Mouse (Mus musculus) hindbrain, embryonic 13.5 days (tissue): Measurements from ENCODE around the gene Tbc1d16. TPM values are rescaled to one million over a fixed set of nuclear protein-coding genes. Genes with fewer than 3 reads are reported as not detected.

Source experiments
- ATAC-seq: fragments of 200-750 bp; cut with Nextera tagmentation; 2 replicates; pipeline ENCODE4 v1.8.0; 2017; ENCODE audit warnings: moderate TSS enrichment; ENCODE audit not compliant: low FRiP score
- H3K27ac ChIP-seq: fragments of 300-500 bp; sonication (generic); 2 replicates; pipeline ENCODE4 v1.5.1; 2015; ENCODE audit warnings: inconsistent platforms, mild to moderate bottlenecking, moderate library complexity
- H3K27me3 ChIP-seq: fragments of 300-500 bp; sonication (generic); 2 replicates; pipeline ENCODE4 v1.6.1; 2015; ENCODE audit warnings: mild to moderate bottlenecking, inconsistent platforms
- H3K36me3 ChIP-seq: fragments of 300-500 bp; sonication (generic); 2 replicates; pipeline ENCODE4 v1.6.1; 2015; ENCODE audit warnings: mild to moderate bottlenecking, inconsistent platforms
- H3K4me1 ChIP-seq: fragments of 300-500 bp; sonication (generic); replicated peaks from 2 replicates; pipeline ENCODE4 v1.6.1; 2015; ENCODE audit warnings: inconsistent platforms
- H3K4me2 ChIP-seq: fragments of 300-500 bp; sonication (generic); 2 replicates; pipeline ENCODE4 v1.6.1; 2015; ENCODE audit warnings: inconsistent platforms, mild to moderate bottlenecking, moderate library complexity
- H3K4me3 ChIP-seq: fragments of 300-500 bp; sonication (generic); 2 replicates; pipeline ENCODE4 v1.5.1; 2015; ENCODE audit warnings: mild to moderate bottlenecking, inconsistent platforms
- H3K9ac ChIP-seq: fragments of 300-500 bp; sonication (generic); 2 replicates; pipeline ENCODE4 v1.6.1; 2015; ENCODE audit warnings: mild to moderate bottlenecking, inconsistent platforms
- H3K9me3 ChIP-seq: fragments of 300-500 bp; sonication (generic); 2 replicates; pipeline ENCODE4 v1.6.1; 2016; ENCODE audit warnings: inconsistent platforms
- WGBS: fragments of 180-500 bp; shearing (Covaris S2); methylation state at CpG from one replicate; pipeline ENCODE4 v1.1.7; 2015; 5-methylcytosine and 5-hydroxymethylcytosine counted together
- polyA plus RNA-seq: library from polyadenylated mRNA; unstranded; fragments of >200 nt; fragmentation: Nextera tagmentation; extraction: Ambion mirVana; gene quantifications from 2 replicates; pipeline ENCODE4 v1.2.1, GENCODE M21; 2015

Tbc1d16 gene
- polyA plus RNA-seq, 1 experiment from 2014 or later: 57.4 TPM

DNA sequence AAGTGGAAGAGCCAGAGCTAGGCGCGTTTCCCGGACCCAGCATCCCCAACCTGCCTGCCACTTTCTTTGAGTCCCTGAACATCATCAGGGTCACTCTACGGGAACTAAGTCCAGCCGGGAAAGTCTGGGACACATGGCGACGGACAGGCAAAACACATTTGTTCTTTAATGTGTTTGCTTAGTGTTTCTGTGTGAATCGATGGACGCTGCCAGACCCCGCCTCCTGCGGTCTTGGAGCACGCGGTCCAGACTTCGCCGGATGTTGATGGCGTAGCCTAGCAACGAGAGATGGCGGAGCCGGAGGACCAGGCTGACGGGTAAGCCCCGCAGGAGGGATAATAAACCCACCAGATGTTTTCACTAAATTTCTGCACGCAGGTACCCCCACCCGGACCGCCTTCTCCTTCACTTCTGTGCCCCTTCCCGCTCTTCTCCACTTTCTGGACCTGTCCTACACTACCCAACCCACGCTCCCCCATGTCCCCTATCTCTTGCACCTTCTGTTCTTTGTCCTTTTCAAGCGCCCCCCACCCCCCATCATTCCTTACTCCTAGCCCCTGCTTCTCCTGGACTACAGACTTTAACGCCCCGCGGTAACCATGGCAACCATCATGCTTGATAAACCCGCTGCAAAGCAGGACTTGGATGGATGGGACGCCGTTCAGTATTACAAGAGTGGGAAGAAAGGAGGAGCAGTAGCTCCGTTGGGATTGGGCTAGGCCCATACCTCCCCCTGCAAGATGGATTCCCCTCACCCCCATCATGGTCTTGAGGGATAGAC is 737 bp upstream of the Tbc1d16 start:
- Histone ChIP-seq H3K9me3 (no peaks in the 10 kb centered on the region), H3K27me3 (no peaks in the 10 kb centered on the region), H3K4me3 (peak overlapping the region; percentile 80), H3K27ac (peak overlapping the region; percentile 92), H3K36me3 (peaks cover 16% of the 10 kb centered on the region), H3K9ac (peak overlapping the region; percentile 93), H3K4me1 (peaks cover 68% of the 10 kb centered on the region), H3K4me2 (peak overlapping the region; percentile 99)
- peak; percentile 89 for ATAC-seq
- whole genome bisulfite sequencing: 1% methylated on average over 34 of the region's 34 CpGs

DNA sequence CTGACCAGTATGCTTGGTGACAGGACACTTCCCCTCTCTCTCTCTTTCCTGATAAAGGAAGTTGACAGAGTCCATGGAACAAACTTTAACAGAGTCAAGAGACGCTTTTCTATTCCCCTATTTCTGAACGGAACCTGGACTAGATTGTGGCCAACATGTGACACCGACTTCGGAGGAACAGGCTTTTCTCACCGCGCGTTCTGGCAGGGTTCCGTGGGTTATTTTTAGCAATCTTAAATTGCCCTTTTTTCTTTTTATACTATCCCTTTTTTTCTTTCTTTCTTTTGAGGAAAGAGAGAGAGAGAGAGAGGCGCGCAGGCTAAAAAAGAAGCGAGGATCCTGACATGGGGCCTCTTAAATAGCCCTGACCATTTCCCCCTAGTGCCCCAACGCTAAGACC is 708 bp downstream of the Tbc1d16 start:
- no peaks in the 10 kb centered on the region for H3K9me3 ChIP-seq
- H3K4me2 ChIP-seq: peak overlapping the region; percentile 99
- peak overlapping the region; percentile 92 for H3K27ac ChIP-seq
- 6% methylated on average over 12 of the region's 12 CpGs for WGBS
- peaks cover 82% of the 10 kb centered on the region for H3K4me1 ChIP-seq
- peak overlapping the region; percentile 93 for H3K9ac ChIP-seq
- no peak for ATAC-seq
- H3K36me3 ChIP-seq: peaks cover 11% of the 10 kb centered on the region
- H3K27me3 ChIP-seq: no peaks in the 10 kb centered on the region
- H3K4me3 ChIP-seq: peak overlapping the region; percentile 80

DNA sequence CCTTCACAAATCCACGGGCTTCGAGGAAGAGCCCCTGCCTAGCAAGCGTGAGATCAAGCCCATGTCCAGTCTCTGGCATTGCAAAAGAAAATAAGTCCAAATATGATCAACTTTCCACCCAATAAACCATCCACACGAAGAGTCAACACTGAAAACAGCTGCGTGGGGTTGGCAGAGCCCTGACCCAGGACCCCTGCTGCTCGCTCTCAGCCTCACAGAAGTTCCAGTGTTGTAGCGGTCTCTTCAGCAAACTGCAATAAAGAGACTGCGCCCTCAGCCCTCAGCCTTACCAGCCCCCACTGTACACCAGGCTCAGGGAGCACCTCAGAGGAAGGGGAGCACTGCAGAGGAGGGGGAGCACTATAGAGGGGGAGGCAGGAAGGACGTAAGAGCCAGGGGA is 2.7 kb downstream of the Tbc1d16 start:
- H3K27me3 ChIP-seq: no peaks in the 10 kb centered on the region
- no peaks in the 10 kb centered on the region for H3K36me3 ChIP-seq
- 70% methylated on average over 9 of the region's 9 CpGs for WGBS
- H3K4me2 ChIP-seq: peak overlapping the region; percentile 99
- H3K4me1 ChIP-seq: peaks cover 90% of the 10 kb centered on the region
- H3K4me3 ChIP-seq: no peak overlapping the region
- no peaks in the 10 kb centered on the region for H3K9me3 ChIP-seq
- H3K9ac ChIP-seq: peak overlapping the region; percentile 46
- ATAC-seq: no peak
- H3K27ac ChIP-seq: no peak overlapping the region

DNA sequence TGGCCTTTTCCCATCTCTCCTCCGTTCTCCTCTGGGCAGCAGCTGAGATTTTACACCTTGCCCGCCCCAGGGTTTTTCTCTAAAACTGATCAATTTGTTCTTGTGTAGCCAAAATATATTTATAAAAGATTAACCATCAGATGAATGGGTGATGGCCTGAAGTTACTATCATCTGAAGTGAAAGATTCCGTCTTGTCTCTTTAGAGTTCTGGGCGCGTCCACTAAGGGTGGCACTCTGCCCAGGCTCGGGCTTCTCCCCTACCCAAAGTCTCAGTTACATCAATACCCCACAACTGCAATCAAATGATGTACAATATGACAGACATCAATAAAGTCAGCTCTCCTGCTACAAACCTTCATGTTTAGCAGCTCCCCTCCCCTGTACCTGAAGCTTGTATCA is 3.4 kb downstream of the Tbc1d16 start:
- Histone ChIP-seq H3K36me3 (no peaks in the 10 kb centered on the region), H3K4me1 (peaks cover 90% of the 10 kb centered on the region), H3K9ac (no peak overlapping the region), H3K27ac (no peak overlapping the region), H3K4me2 (no peak overlapping the region), H3K4me3 (no peak overlapping the region), H3K27me3 (no peaks in the 10 kb centered on the region), H3K9me3 (no peaks in the 10 kb centered on the region)
- ATAC-seq: no peak
- WGBS: 94% methylated on average over 6 of the region's 6 CpGs

DNA sequence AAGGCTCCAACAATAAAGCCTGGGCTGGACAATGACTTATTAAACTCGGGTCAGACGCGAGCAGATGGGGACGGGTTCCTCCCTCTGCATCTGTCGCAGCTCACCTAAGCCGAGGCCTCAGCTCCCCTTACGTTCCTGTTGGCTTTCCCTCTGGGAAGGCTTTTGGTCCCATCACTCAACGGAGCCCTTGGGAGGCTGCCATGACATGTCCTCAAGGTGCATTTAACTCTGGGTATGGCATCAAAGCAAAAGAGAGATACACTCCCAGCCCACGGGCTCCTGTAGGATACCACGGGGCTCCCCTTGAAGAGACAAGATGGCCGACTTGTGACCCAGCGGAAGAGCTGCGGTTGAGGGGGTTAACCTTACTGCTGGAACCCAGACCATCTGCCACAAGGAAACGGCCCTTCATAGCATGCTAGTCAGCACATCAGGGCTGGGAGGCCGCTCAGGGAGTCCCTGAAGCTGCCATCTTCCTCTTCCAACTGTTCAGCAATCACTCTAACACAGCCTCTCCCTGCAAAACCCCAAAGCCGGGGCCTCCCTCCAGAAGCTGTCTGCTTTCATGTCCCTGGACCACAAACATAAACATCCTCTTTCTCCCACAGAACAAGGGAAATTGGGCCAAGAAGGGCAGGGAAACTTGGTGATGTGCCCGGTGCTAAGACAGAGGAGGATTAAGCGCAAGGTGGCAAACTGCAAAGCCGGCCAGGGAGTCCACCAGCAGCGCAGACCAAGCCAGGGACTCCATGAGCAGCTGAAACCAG is 5.0 kb downstream of the Tbc1d16 start:
- Histone ChIP-seq H3K27me3 (no peaks in the 10 kb centered on the region), H3K4me3 (no peak overlapping the region), H3K4me2 (no peak overlapping the region), H3K9ac (no peak overlapping the region), H3K4me1 (peaks cover 91% of the 10 kb centered on the region), H3K27ac (peak overlapping the region; percentile 52), H3K9me3 (no peaks in the 10 kb centered on the region), H3K36me3 (no peaks in the 10 kb centered on the region)
- no peak for ATAC-seq
- 69% methylated on average over 20 of the region's 20 CpGs for WGBS

DNA sequence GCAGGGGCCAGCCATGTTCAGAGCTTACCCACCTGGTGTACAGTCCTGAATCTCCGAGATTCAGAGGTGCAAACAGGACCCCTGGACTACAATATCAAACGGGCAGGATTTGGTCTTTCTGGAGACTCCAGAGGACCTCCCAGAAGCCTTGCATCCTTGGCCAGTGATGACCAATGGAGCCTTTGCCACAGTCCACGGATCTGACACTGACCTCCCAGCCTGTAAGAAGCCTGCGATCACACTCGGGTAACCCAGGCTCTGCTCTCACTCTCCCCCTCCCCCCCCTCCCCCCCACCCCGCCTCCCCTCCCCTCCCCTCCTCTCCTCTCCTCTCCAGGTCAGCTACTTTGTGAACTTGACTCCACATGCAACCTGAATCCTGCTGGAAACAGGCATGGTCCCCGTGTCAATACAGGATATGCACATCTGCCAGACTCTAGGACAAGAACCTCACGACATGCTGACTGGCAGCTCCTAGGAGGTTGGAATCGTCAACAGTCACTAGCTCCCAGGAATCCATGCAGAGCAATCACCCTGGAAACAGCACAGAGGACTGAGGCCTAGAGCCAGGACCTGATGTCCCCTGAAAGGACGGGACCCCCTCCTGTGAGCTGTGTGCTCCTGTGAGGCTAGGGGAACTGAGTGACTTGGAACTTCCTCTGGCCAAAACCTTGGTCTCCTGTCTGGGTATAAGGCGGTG is 6.3 kb downstream of the Tbc1d16 start:
- no peak for ATAC-seq
- no peaks in the 10 kb centered on the region for H3K27me3 ChIP-seq
- no peak overlapping the region for H3K27ac ChIP-seq
- no peak overlapping the region for H3K9ac ChIP-seq
- WGBS: 37% methylated on average over 10 of the region's 11 CpGs
- H3K9me3 ChIP-seq: no peaks in the 10 kb centered on the region
- peaks cover 93% of the 10 kb centered on the region for H3K4me1 ChIP-seq
- H3K4me2 ChIP-seq: no peak overlapping the region
- no peak overlapping the region for H3K4me3 ChIP-seq
- H3K36me3 ChIP-seq: no peaks in the 10 kb centered on the region

DNA sequence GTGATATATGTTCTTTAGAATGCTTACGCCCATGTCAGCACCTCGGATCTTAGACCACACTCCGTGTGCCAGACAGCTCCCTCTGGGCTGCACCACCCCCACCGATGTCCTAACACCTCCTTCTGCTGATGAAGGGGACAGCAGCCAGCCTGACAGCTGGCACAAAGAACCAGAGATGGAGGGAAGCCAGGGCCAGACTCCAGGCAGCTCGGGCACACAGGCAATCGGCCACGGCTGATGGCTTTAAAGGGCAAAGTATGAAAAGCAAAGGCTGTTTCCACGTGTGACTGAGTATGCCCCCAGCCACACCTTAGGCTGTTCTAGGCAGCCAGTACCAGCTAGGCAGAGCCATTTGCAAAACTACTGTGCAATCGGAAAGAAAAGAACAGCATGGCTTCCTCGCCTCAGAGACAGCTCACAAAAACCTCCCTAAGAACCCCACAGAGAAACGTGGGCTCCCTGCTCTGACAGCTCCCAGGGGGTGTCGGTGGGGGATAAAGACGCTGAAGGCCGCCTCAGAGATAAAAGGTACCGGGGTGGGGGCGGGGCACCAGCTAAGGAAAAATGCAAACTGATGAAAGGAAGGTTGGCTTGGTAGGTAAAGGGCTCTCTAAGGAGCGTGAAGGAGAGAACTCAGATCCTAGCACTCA is 8.4 kb downstream of the Tbc1d16 start:
- H3K4me2 ChIP-seq: peak overlapping the region; percentile 42
- H3K4me1 ChIP-seq: peaks cover 93% of the 10 kb centered on the region
- no peaks in the 10 kb centered on the region for H3K9me3 ChIP-seq
- H3K4me3 ChIP-seq: no peak overlapping the region
- no peaks in the 10 kb centered on the region for H3K27me3 ChIP-seq
- ATAC-seq: no peak
- WGBS: 9% methylated on average over 17 of the region's 17 CpGs
- H3K36me3 ChIP-seq: no peaks in the 10 kb centered on the region
- peak overlapping the region; percentile 59 for H3K9ac ChIP-seq
- H3K27ac ChIP-seq: peak overlapping the region; percentile 86

DNA sequence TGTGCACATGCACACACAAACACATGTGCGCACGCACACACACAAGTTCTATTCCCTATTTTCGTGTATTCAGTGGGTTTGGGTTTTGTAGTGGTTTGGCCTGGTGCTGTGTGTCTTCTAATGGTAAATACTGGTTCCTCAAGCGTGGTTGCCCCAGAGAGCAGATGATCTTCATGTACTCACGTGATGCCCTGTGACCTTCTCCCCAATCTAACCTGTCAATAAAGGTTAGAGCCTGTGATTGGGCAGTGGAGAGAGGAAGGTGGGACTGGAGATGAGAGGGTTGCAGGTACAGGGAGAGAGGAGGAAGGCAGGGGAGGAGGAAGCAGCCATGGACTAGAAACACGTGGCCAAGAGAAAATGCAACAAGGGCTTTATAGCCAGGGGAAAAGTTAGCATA is 10.4 kb downstream of the Tbc1d16 start:
- H3K4me1 ChIP-seq: peaks cover 92% of the 10 kb centered on the region
- no peak for ATAC-seq
- H3K9me3 ChIP-seq: no peaks in the 10 kb centered on the region
- no peak overlapping the region for H3K27ac ChIP-seq
- H3K27me3 ChIP-seq: no peaks in the 10 kb centered on the region
- H3K4me3 ChIP-seq: no peak overlapping the region
- 95% methylated on average over 6 of the region's 6 CpGs for WGBS
- H3K4me2 ChIP-seq: no peak overlapping the region
- no peak overlapping the region for H3K9ac ChIP-seq
- H3K36me3 ChIP-seq: no peaks in the 10 kb centered on the region

DNA sequence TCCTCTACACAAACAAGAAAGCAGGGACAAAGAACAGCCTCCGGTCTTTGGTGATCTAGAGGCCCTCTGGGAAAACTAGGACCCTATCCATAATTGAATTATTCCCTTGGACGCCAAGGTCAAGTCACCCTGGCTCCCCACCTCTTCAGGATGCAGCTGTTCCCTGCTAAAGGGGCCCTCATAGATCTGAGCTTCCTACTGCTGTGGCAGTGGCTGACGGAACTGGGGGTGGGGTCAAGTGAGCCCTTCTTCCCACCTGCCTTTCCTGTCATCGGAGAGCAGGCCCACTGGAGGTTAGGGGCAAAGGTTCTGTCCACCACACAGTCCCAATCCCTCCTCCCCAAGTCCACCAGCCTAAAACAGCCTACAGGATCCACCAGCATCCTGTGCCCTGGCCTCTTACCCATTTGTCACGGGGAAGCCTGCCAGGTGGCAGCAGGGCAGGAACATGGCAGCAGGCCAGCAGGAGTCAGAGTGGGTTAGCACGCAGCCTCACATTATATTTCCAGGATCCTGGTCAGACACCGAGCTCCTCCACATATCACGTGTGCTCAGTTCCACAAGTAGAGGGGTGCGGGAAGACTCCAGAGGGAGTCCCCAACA is 12.3 kb downstream of the Tbc1d16 start:
- H3K36me3 ChIP-seq: 0 out of 2 replicates have a peak, but pooled peaks cover 3% of the 10 kb centered on the region
- H3K27ac ChIP-seq: peak overlapping the region; percentile 95
- no peaks in the 10 kb centered on the region for H3K27me3 ChIP-seq
- peak; percentile 2; the same call in 1 of the 2 replicates for ATAC-seq
- H3K4me2 ChIP-seq: peak overlapping the region; percentile 50
- H3K9ac ChIP-seq: peak overlapping the region; percentile 65
- 35% methylated on average over 9 of the region's 9 CpGs for WGBS
- peaks cover 79% of the 10 kb centered on the region for H3K4me1 ChIP-seq
- H3K9me3 ChIP-seq: no peaks in the 10 kb centered on the region
- H3K4me3 ChIP-seq: peak overlapping the region; percentile 12; the same call in 1 of the 2 replicates

DNA sequence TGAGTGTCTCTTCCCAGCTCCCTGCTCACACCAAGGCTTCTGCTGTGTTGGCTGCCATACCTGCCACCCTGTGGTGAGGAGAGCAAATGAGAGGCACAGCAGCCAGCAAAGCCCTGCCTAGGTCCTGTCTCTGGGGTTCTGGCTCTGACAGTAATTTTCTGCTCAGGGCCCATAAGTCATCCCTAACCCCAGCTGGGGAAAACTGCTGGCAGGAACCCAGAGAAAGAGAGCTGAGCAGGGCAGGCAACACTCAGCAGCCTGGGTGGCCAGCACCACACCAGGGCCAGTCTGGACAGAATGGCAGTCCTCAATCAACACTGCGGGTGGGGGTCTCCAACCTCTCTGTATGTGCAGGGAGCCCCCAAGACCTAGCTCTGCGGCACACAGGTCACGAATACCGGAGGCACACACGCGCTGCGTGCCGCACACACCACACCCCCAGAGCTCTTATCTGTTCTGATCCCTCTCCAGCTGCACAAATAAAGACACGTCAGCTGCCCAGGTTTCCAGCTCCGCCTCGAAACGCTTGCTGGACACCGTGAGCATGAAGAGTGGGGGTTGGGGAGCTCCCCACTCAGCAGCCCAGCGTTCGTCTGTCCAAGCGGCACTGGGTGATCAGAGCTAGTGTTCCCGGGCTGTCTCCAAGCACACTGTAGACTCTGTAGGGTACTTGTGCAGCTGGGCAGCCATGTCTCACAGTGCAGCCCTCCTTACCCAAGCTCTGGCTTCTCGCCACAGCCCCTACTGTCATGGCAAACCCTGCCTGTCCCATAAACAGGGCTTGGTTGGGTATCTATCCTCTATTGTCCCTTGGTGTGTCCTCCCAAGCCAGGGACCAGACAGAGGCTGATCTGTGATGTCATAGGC is 13.0 kb downstream of the Tbc1d16 start:
- WGBS: 5% methylated on average over 18 of the region's 18 CpGs

More for the DNA sequence above, 13.0 kb downstream of the Tbc1d16 start:
- peaks cover 78% of the 10 kb centered on the region for H3K4me1 ChIP-seq
- peak overlapping the region; percentile 50 for H3K4me2 ChIP-seq
- peak overlapping the region; percentile 12; the same call in 1 of the 2 replicates for H3K4me3 ChIP-seq
- no peaks in the 10 kb centered on the region for H3K27me3 ChIP-seq
- H3K27ac ChIP-seq: peak overlapping the region; percentile 95
- H3K36me3 ChIP-seq: 0 out of 2 replicates have a peak, but pooled peaks cover 6% of the 10 kb centered on the region
- H3K9me3 ChIP-seq: no peaks in the 10 kb centered on the region
- H3K9ac ChIP-seq: peak overlapping the region; percentile 65
- ATAC-seq: peak; percentile 72
